Mouse (Mus musculus): ENCODE measurements around the gene Sh3gl2.
A peak's percentile ranks its signal among the peaks of the same experiment; 100 is the strongest.

Gene Sh3gl2

GRCm38 (mm10) chr4:85205071-85205635, at the start of gene Sh3gl2:
Gene Sh3gl2, plus strand, starts transcription at chr4:85205126.
- peak; percentile 50 for DNase-seq (ENCODE audit: low read depth, low spot score)

GRCm38 (mm10) chr4:85161156-85161555, 43.8 kb upstream of the Sh3gl2 start:
- no peak for DNase-seq (ENCODE audit: low read depth, low spot score)

- peak; percentile 80 for DNase-seq (ENCODE audit: low read depth, low spot score)
Observed at GRCm38 (mm10) chr4:85162468-85163312, 42.2 kb upstream of the Sh3gl2 start.

- no peak for DNase-seq (ENCODE audit: low read depth, low spot score)
Observed at GRCm38 (mm10) chr4:85163313-85163615, 41.7 kb upstream of the Sh3gl2 start.

GRCm38 (mm10) chr4:85168001-85168400, 36.9 kb upstream of the Sh3gl2 start:
- no peak for DNase-seq (ENCODE audit: low read depth, low spot score)

GRCm38 (mm10) chr4:85175466-85175865, 29.5 kb upstream of the Sh3gl2 start:
- DNase-seq (ENCODE audit: low read depth, low spot score) = no peak

- no peak for DNase-seq (ENCODE audit: low read depth, low spot score)
Observed at GRCm38 (mm10) chr4:85178394-85179051, 26.4 kb upstream of the Sh3gl2 start.

- peak; percentile 14 for DNase-seq (ENCODE audit: low read depth, low spot score)
Observed at GRCm38 (mm10) chr4:85186011-85186410, 18.9 kb upstream of the Sh3gl2 start.

GRCm38 (mm10) chr4:85196201-85196600, 8.7 kb upstream of the Sh3gl2 start:
- DNase-seq (ENCODE audit: low read depth, low spot score) = no peak

- no peak for DNase-seq (ENCODE audit: low read depth, low spot score)
Observed at GRCm38 (mm10) chr4:85198431-85198830, 6.5 kb upstream of the Sh3gl2 start.

- DNase-seq (ENCODE audit: low read depth, low spot score) = no peak
Observed at GRCm38 (mm10) chr4:85202582-85202981, 2.3 kb upstream of the Sh3gl2 start.

GRCm38 (mm10) chr4:85205636-85206211, 798 bp downstream of the Sh3gl2 start:
- peak; percentile 52 for DNase-seq (ENCODE audit: low read depth, low spot score)

GRCm38 (mm10) chr4:85206675-85207400, 1.9 kb downstream of the Sh3gl2 start:
- DNase-seq (ENCODE audit: low read depth, low spot score) = no peak

GRCm38 (mm10) chr4:85207515-85207914, 2.6 kb downstream of the Sh3gl2 start:
- no peak for DNase-seq (ENCODE audit: low read depth, low spot score)

- no peak for DNase-seq (ENCODE audit: low read depth, low spot score)
Observed at GRCm38 (mm10) chr4:85208531-85208930, 3.6 kb downstream of the Sh3gl2 start.

- DNase-seq (ENCODE audit: low read depth, low spot score) = no peak
Observed at GRCm38 (mm10) chr4:85210953-85211352, 6.0 kb downstream of the Sh3gl2 start.

GRCm38 (mm10) chr4:85217003-85217402, 12.1 kb downstream of the Sh3gl2 start:
- DNase-seq (ENCODE audit: low read depth, low spot score) = no peak

GRCm38 (mm10) chr4:85222716-85223115, 17.8 kb downstream of the Sh3gl2 start:
- no peak for DNase-seq (ENCODE audit: low read depth, low spot score)

- DNase-seq (ENCODE audit: low read depth, low spot score) = no peak
Observed at GRCm38 (mm10) chr4:85226731-85227130, 21.8 kb downstream of the Sh3gl2 start.

- no peak for DNase-seq (ENCODE audit: low read depth, low spot score)
Observed at GRCm38 (mm10) chr4:85227664-85228588, 23.0 kb downstream of the Sh3gl2 start.

GRCm38 (mm10) chr4:85228589-85228948, 23.6 kb downstream of the Sh3gl2 start:
- no peak for DNase-seq (ENCODE audit: low read depth, low spot score)
